Mouse (Mus musculus): ENCODE data around the gene Snx29. TPM values are rescaled to one million over a fixed set of nuclear protein-coding genes. Genes with fewer than 3 reads are reported as not detected.
"Not testable (repeated sequence)": the region's sequence is repeated elsewhere in the genome, so short reads cannot be mapped to it uniquely, and the experiment has no call there.

Snx29 gene
- 8.4 and 9.0 TPM in 2 replicates for polyA plus RNA-seq (2012; rRNA removed)

GRCm38 (mm10) chr16:11322409-11323323 lies at the start of gene Snx29:
Snx29 (plus strand) TSS chr16:11322908.
- H3K4me1 ChIP-seq (ENCODE audit: control insufficient read depth, insufficient read depth, low read length): 0 out of 2 replicates have a peak, but pooled peaks cover 4% of the 10 kb centered on the region
- peak within 1 kb of the TSS; percentile 94 for H3K4me3 ChIP-seq (replicated peaks; ENCODE audit: insufficient read depth, low read depth, low read length)
- DNase-seq: peak; percentile 96 to 99
- peak within 1 kb of the TSS; percentile 57 for H3K27ac ChIP-seq (ENCODE audit: insufficient read depth, low read length)
- WGBS: 4% methylated on average over 61 of the region's 61 CpGs
- peak; percentile 87 for TF ChIP-seq POLR2A (IDR thresholded peaks at IDR 0.05; ENCODE audit: borderline replicate concordance, insufficient read depth, low read length)
- TF ChIP-seq CTCF (IDR thresholded peaks at IDR 0.05; ENCODE audit: borderline replicate concordance, insufficient read depth, low read depth, low read length): no peak
- no peaks in the 10 kb centered on the region for H3K27me3 ChIP-seq (ENCODE audit: control insufficient read depth, insufficient read depth, low read length)

GRCm38 (mm10) chr16:11276888-11277287 lies 45.8 kb upstream of the Snx29 start:
- TF ChIP-seq POLR2A (IDR thresholded peaks at IDR 0.05; ENCODE audit: borderline replicate concordance, insufficient read depth, low read length): no peak
- TF ChIP-seq CTCF (IDR thresholded peaks at IDR 0.05; ENCODE audit: borderline replicate concordance, insufficient read depth, low read depth, low read length): no peak
- WGBS: 41% methylated on average over 3 of the region's 3 CpGs
- H3K27ac ChIP-seq (ENCODE audit: insufficient read depth, low read length): no peak overlapping the region

GRCm38 (mm10) chr16:11278778-11279177 lies 43.9 kb upstream of the Snx29 start:
- no peak overlapping the region for H3K27ac ChIP-seq (ENCODE audit: insufficient read depth, low read length)
- DNase-seq: no peak
- TF ChIP-seq POLR2A (IDR thresholded peaks at IDR 0.05; ENCODE audit: borderline replicate concordance, insufficient read depth, low read length): no peak
- TF ChIP-seq CTCF (IDR thresholded peaks at IDR 0.05; ENCODE audit: borderline replicate concordance, insufficient read depth, low read depth, low read length): no peak
- no peaks in the 10 kb centered on the region for H3K4me1 ChIP-seq (ENCODE audit: control insufficient read depth, insufficient read depth, low read length)
- 73% methylated on average over 6 of the region's 6 CpGs for WGBS
- no peaks in the 10 kb centered on the region for H3K27me3 ChIP-seq (ENCODE audit: control insufficient read depth, insufficient read depth, low read length)
- no peak overlapping the region for H3K4me3 ChIP-seq (replicated peaks; ENCODE audit: insufficient read depth, low read depth, low read length)

More at GRCm38 (mm10) chr16:11276888-11277287, 45.8 kb upstream of the Snx29 start:
- H3K4me3 ChIP-seq (replicated peaks; ENCODE audit: insufficient read depth, low read depth, low read length): no peak overlapping the region
- DNase-seq: no peak
- no peaks in the 10 kb centered on the region for H3K4me1 ChIP-seq (ENCODE audit: control insufficient read depth, insufficient read depth, low read length)
- no peaks in the 10 kb centered on the region for H3K27me3 ChIP-seq (ENCODE audit: control insufficient read depth, insufficient read depth, low read length)

- Histone ChIP-seq H3K4me1 (ENCODE audit: control insufficient read depth, insufficient read depth, low read length) (no peaks in the 10 kb centered on the region), H3K4me3 (replicated peaks; ENCODE audit: insufficient read depth, low read depth, low read length) (no peak overlapping the region), H3K27me3 (ENCODE audit: control insufficient read depth, insufficient read depth, low read length) (no peaks in the 10 kb centered on the region), H3K27ac (ENCODE audit: insufficient read depth, low read length) (no peak overlapping the region)
- peak in 1 of 2 experiments; percentile 3 for DNase-seq
- 78% methylated on average over 5 of the region's 5 CpGs for whole genome bisulfite sequencing
- TF ChIP-seq CTCF (IDR thresholded peaks at IDR 0.05; ENCODE audit: borderline replicate concordance, insufficient read depth, low read depth, low read length) (no peak), POLR2A (IDR thresholded peaks at IDR 0.05; ENCODE audit: borderline replicate concordance, insufficient read depth, low read length) (no peak)
Measured at GRCm38 (mm10) chr16:11282655-11283232, 40.0 kb upstream of the Snx29 start.

GRCm38 (mm10) chr16:11284881-11285280 lies 37.8 kb upstream of the Snx29 start:
- DNase-seq: no peak
- Histone ChIP-seq H3K4me3 (replicated peaks; ENCODE audit: insufficient read depth, low read depth, low read length) (no peak overlapping the region), H3K27ac (ENCODE audit: insufficient read depth, low read length) (no peak overlapping the region), H3K4me1 (ENCODE audit: control insufficient read depth, insufficient read depth, low read length) (no peaks in the 10 kb centered on the region), H3K27me3 (ENCODE audit: control insufficient read depth, insufficient read depth, low read length) (no peaks in the 10 kb centered on the region)
- WGBS: 93% methylated on average over 2 of the region's 2 CpGs
- TF ChIP-seq CTCF (IDR thresholded peaks at IDR 0.05; ENCODE audit: borderline replicate concordance, insufficient read depth, low read depth, low read length): no peak
- TF ChIP-seq POLR2A (IDR thresholded peaks at IDR 0.05; ENCODE audit: borderline replicate concordance, insufficient read depth, low read length): no peak

- H3K4me1 ChIP-seq (ENCODE audit: control insufficient read depth, insufficient read depth, low read length): no peaks in the 10 kb centered on the region
- no peak overlapping the region for H3K4me3 ChIP-seq (replicated peaks; ENCODE audit: insufficient read depth, low read depth, low read length)
- 91% methylated on average over 2 of the region's 2 CpGs for WGBS
Measured at GRCm38 (mm10) chr16:11285949-11286348, 36.8 kb upstream of the Snx29 start.

GRCm38 (mm10) chr16:11288873-11289272 lies 33.8 kb upstream of the Snx29 start:
- not testable (repeated sequence) for H3K27ac ChIP-seq (ENCODE audit: insufficient read depth, low read length)
- WGBS: 86% methylated on average over 8 of the region's 8 CpGs

More at GRCm38 (mm10) chr16:11285949-11286348, 36.8 kb upstream of the Snx29 start:
- Histone ChIP-seq H3K27me3 (ENCODE audit: control insufficient read depth, insufficient read depth, low read length) (no peaks in the 10 kb centered on the region), H3K27ac (ENCODE audit: insufficient read depth, low read length) (no peak overlapping the region)
- no peak for TF ChIP-seq POLR2A (IDR thresholded peaks at IDR 0.05; ENCODE audit: borderline replicate concordance, insufficient read depth, low read length)
- no peak for TF ChIP-seq CTCF (IDR thresholded peaks at IDR 0.05; ENCODE audit: borderline replicate concordance, insufficient read depth, low read depth, low read length)
- no peak for DNase-seq

GRCm38 (mm10) chr16:11295583-11295982 lies 27.1 kb upstream of the Snx29 start:
- not testable (repeated sequence) for H3K27me3 ChIP-seq (ENCODE audit: control insufficient read depth, insufficient read depth, low read length); H3K27ac ChIP-seq (ENCODE audit: insufficient read depth, low read length); H3K4me3 ChIP-seq (replicated peaks; ENCODE audit: insufficient read depth, low read depth, low read length); H3K4me1 ChIP-seq (ENCODE audit: control insufficient read depth, insufficient read depth, low read length); DNase-seq
- WGBS: 80% methylated on average over 4 of the region's 4 CpGs

More at GRCm38 (mm10) chr16:11288873-11289272, 33.8 kb upstream of the Snx29 start:
- not testable (repeated sequence) for DNase-seq; H3K4me1 ChIP-seq (ENCODE audit: control insufficient read depth, insufficient read depth, low read length); H3K4me3 ChIP-seq (replicated peaks; ENCODE audit: insufficient read depth, low read depth, low read length); H3K27me3 ChIP-seq (ENCODE audit: control insufficient read depth, insufficient read depth, low read length)
